Mouse (Mus musculus): Measurements from ENCODE around the gene Lasp1.

GRCm38 (mm10) chr11:97822840-97823603, 24.2 kb downstream of the Lasp1 start:
- TF ChIP-seq CTCF (IDR thresholded peaks at IDR 0.05) (no peak), POLR2A (IDR thresholded peaks at IDR 0.05; ENCODE audit: insufficient read depth, low read depth, low read length) (peak; percentile 16; the same call in 1 of the 2 replicates), EP300 (IDR thresholded peaks at IDR 0.05; ENCODE audit: insufficient read depth, low read depth, low read length) (0 out of 2 replicates have a peak, but pooled peaks have one; percentile 34)
